Mouse (Mus musculus) intestine, embryonic 14.5 days (tissue): Measurements from ENCODE around the gene Abhd14a. TPM values are rescaled to one million over a fixed set of nuclear protein-coding genes. Genes with fewer than 3 reads are reported as not detected.

ENCODE experiments used
- ATAC-seq: fragments of 200-750 bp; cut with Nextera tagmentation; replicated peaks from 2 replicates; pipeline ENCODE4 v1.8.0; 2017; ENCODE audit warnings: low read depth, moderate number of reproducible peaks, moderate TSS enrichment, moderate library complexity; ENCODE audit not compliant: low FRiP score, low TSS enrichment
- DNase-seq: peaks from one replicate; pipeline ENCODE4 v3.0.0-alpha.2; 2018; ENCODE audit warnings: low spot score
- H3K27ac ChIP-seq: fragments of 300-500 bp; sonication (generic); 2 replicates; pipeline ENCODE4 v1.5.1; 2014; ENCODE audit warnings: low read depth, mild to moderate bottlenecking, control low read depth
- H3K27me3 ChIP-seq: fragments of 300-500 bp; sonication (generic); replicated peaks from 2 replicates; pipeline ENCODE4 v1.6.1; 2014; ENCODE audit warnings: low read length, control low read depth; ENCODE audit not compliant: control insufficient read depth, insufficient read depth
- H3K36me3 ChIP-seq: fragments of 300-500 bp; sonication (generic); 2 replicates; pipeline ENCODE4 v1.6.1; 2014; ENCODE audit warnings: low read length, control low read depth; ENCODE audit not compliant: control insufficient read depth, insufficient read depth
- H3K4me1 ChIP-seq: fragments of 300-500 bp; sonication (generic); replicated peaks from 2 replicates; pipeline ENCODE4 v1.6.1; 2014; ENCODE audit warnings: low read length, control low read depth, mixed read lengths; ENCODE audit not compliant: control insufficient read depth, insufficient read depth
- H3K4me2 ChIP-seq: fragments of 300-500 bp; sonication (generic); 2 replicates; pipeline ENCODE4 v1.6.1; 2014; ENCODE audit warnings: low read length
- H3K4me3 ChIP-seq: fragments of 300-500 bp; sonication (generic); 2 replicates; pipeline ENCODE4 v1.5.1; 2014; ENCODE audit warnings: low read depth, low read length, control low read depth, mixed read lengths
- H3K9ac ChIP-seq: fragments of 300-500 bp; sonication (generic); 2 replicates; pipeline ENCODE4 v1.6.1; 2014; ENCODE audit warnings: mild to moderate bottlenecking, low read length
- H3K9me3 ChIP-seq: fragments of 300-500 bp; sonication (generic); 2 replicates; pipeline ENCODE4 v1.6.1; 2016; ENCODE audit warnings: low read length, control low read depth; ENCODE audit not compliant: control insufficient read depth
- whole genome bisulfite sequencing: fragments of 180-500 bp; shearing (Covaris S2); extraction: QIAGEN DNeasy Blood & Tissue Kit; methylation state at CpG from one replicate; pipeline ENCODE4 v1.1.7; 2014; 5-methylcytosine and 5-hydroxymethylcytosine counted together
- polyA plus RNA-seq: library from polyadenylated mRNA; unstranded; fragments of >200 nt; fragmentation: Nextera tagmentation; extraction: Ambion mirVana; gene quantifications from 2 replicates; pipeline ENCODE4 v1.2.1, GENCODE M21; 2014

Gene Abhd14a
- polyA plus RNA-seq, 1 experiment from 2014 or later: 58.2 TPM

- peak overlapping the region; percentile 78; the same call in 1 of the 2 replicates for H3K27ac ChIP-seq
- peaks cover 70% of the 10 kb centered on the region for H3K4me1 ChIP-seq
- H3K27me3 ChIP-seq: no peaks in the 10 kb centered on the region
- H3K36me3 ChIP-seq: 0 out of 2 replicates have a peak, but pooled peaks cover 9% of the 10 kb centered on the region
- DNase-seq: no peak
- peak overlapping the region; percentile 67 for H3K4me3 ChIP-seq
- no peaks in the 10 kb centered on the region for H3K9me3 ChIP-seq
- 4% methylated on average over 7 of the region's 7 CpGs for WGBS
- peak overlapping the region; percentile 81 for H3K4me2 ChIP-seq
- ATAC-seq: no peak
- peak overlapping the region; percentile 63; the same call in 1 of the 2 replicates for H3K9ac ChIP-seq
Observed at GRCm38 (mm10) chr9:106452821-106453220, 5.3 kb upstream of the Abhd14a start.

- Histone ChIP-seq H3K27ac (no peak overlapping the region), H3K4me2 (peak overlapping the region; percentile 81), H3K4me3 (no peak overlapping the region), H3K4me1 (peaks cover 71% of the 10 kb centered on the region), H3K36me3 (0 out of 2 replicates have a peak, but pooled peaks cover 5% of the 10 kb centered on the region), H3K9me3 (no peaks in the 10 kb centered on the region), H3K9ac (no peak overlapping the region), H3K27me3 (no peaks in the 10 kb centered on the region)
- no peak for ATAC-seq
- 43% methylated on average over 6 of the region's 6 CpGs for WGBS
- DNase-seq: no peak
Observed at GRCm38 (mm10) chr9:106452351-106452750, 4.9 kb upstream of the Abhd14a start.

GRCm38 (mm10) chr9:106451899-106452298, 4.4 kb upstream of the Abhd14a start:
- 36% methylated on average over 2 of the region's 2 CpGs for WGBS
- DNase-seq (no peak), ATAC-seq (no peak)
- H3K27ac ChIP-seq: no peak overlapping the region
- H3K4me3 ChIP-seq: no peak overlapping the region
- no peaks in the 10 kb centered on the region for H3K9me3 ChIP-seq
- no peak overlapping the region for H3K4me2 ChIP-seq
- no peaks in the 10 kb centered on the region for H3K27me3 ChIP-seq
- H3K9ac ChIP-seq: no peak overlapping the region
- 0 out of 2 replicates have a peak, but pooled peaks cover 4% of the 10 kb centered on the region for H3K36me3 ChIP-seq
- H3K4me1 ChIP-seq: peaks cover 69% of the 10 kb centered on the region

GRCm38 (mm10) chr9:106451298-106451697, 3.8 kb upstream of the Abhd14a start:
- ATAC-seq (no peak), DNase-seq (no peak)
- WGBS: 61% methylated on average over 11 of the region's 11 CpGs
- peak overlapping the region; percentile 13; the same call in 1 of the 2 replicates for H3K27ac ChIP-seq
- peaks cover 69% of the 10 kb centered on the region for H3K4me1 ChIP-seq
- H3K4me3 ChIP-seq: no peak overlapping the region
- H3K27me3 ChIP-seq: no peaks in the 10 kb centered on the region
- no peaks in the 10 kb centered on the region for H3K9me3 ChIP-seq
- H3K4me2 ChIP-seq: no peak overlapping the region; the same call in 1 of the 2 replicates
- H3K9ac ChIP-seq: no peak overlapping the region
- 0 out of 2 replicates have a peak, but pooled peaks cover 2% of the 10 kb centered on the region for H3K36me3 ChIP-seq

- WGBS: 10% methylated on average over 9 of the region's 9 CpGs
- H3K9me3 ChIP-seq: no peaks in the 10 kb centered on the region
- H3K27ac ChIP-seq: peak overlapping the region; percentile 8; the same call in 1 of the 2 replicates
- no peaks in the 10 kb centered on the region for H3K27me3 ChIP-seq
- H3K4me3 ChIP-seq: no peak overlapping the region
- H3K4me1 ChIP-seq: peaks cover 68% of the 10 kb centered on the region
- H3K9ac ChIP-seq: no peak overlapping the region
- H3K4me2 ChIP-seq: peak overlapping the region; percentile 7; the same call in 1 of the 2 replicates
- no peaks in the 10 kb centered on the region for H3K36me3 ChIP-seq
- ATAC-seq: no peak
- DNase-seq: no peak
Observed at GRCm38 (mm10) chr9:106450661-106451060, 3.2 kb upstream of the Abhd14a start.

GRCm38 (mm10) chr9:106449947-106450346, 2.5 kb upstream of the Abhd14a start:
- ATAC-seq: no peak
- H3K4me1 ChIP-seq: peaks cover 68% of the 10 kb centered on the region
- no peaks in the 10 kb centered on the region for H3K9me3 ChIP-seq
- 89% methylated on average over 8 of the region's 8 CpGs for WGBS
- no peak overlapping the region for H3K4me3 ChIP-seq
- no peak overlapping the region for H3K4me2 ChIP-seq
- no peaks in the 10 kb centered on the region for H3K36me3 ChIP-seq
- no peak for DNase-seq
- H3K27me3 ChIP-seq: no peaks in the 10 kb centered on the region
- H3K9ac ChIP-seq: no peak overlapping the region
- no peak overlapping the region for H3K27ac ChIP-seq

GRCm38 (mm10) chr9:106448498-106449031, 1.1 kb upstream of the Abhd14a start:
- H3K27ac ChIP-seq: 0 out of 2 replicates have a peak overlapping the region, but pooled peaks have one; percentile 14
- peak overlapping the region; percentile 47 for H3K4me3 ChIP-seq
- no peaks in the 10 kb centered on the region for H3K9me3 ChIP-seq
- H3K9ac ChIP-seq: peak overlapping the region; percentile 45
- 1% methylated on average over 23 of the region's 23 CpGs for WGBS
- peak overlapping the region; percentile 85 for H3K4me2 ChIP-seq
- ATAC-seq (0 out of 2 replicates have a peak, but pooled peaks have one; percentile 28), DNase-seq (peak; percentile 73)
- peaks cover 62% of the 10 kb centered on the region for H3K4me1 ChIP-seq
- no peaks in the 10 kb centered on the region for H3K27me3 ChIP-seq
- H3K36me3 ChIP-seq: no peaks in the 10 kb centered on the region

GRCm38 (mm10) chr9:106447951-106448350, 473 bp upstream of the Abhd14a start:
- H3K4me1 ChIP-seq: peaks cover 59% of the 10 kb centered on the region
- DNase-seq (no peak), ATAC-seq (peak; percentile 11)
- H3K4me2 ChIP-seq: peak overlapping the region; percentile 85
- no peaks in the 10 kb centered on the region for H3K27me3 ChIP-seq
- 0 out of 2 replicates have a peak overlapping the region, but pooled peaks have one; percentile 61 for H3K9ac ChIP-seq
- no peaks in the 10 kb centered on the region for H3K36me3 ChIP-seq
- WGBS: 35% methylated on average over 9 of the region's 9 CpGs
- peak overlapping the region; percentile 44 for H3K27ac ChIP-seq
- H3K4me3 ChIP-seq: peak overlapping the region; percentile 58
- H3K9me3 ChIP-seq: no peaks in the 10 kb centered on the region

- no peak overlapping the region for H3K4me3 ChIP-seq
- no peak overlapping the region for H3K9ac ChIP-seq
- H3K4me2 ChIP-seq: no peak overlapping the region
- DNase-seq (no peak), ATAC-seq (no peak)
- no peaks in the 10 kb centered on the region for H3K36me3 ChIP-seq
- no peak overlapping the region for H3K27ac ChIP-seq
- no peaks in the 10 kb centered on the region for H3K9me3 ChIP-seq
- 76% methylated on average over 4 of the region's 4 CpGs for WGBS
- H3K4me1 ChIP-seq: peaks cover 35% of the 10 kb centered on the region
- no peaks in the 10 kb centered on the region for H3K27me3 ChIP-seq
Observed at GRCm38 (mm10) chr9:106444836-106445235, 2.6 kb downstream of the Abhd14a start.
